Mouse (Mus musculus): ENCODE measurements around the gene Sdc3. TPM values are rescaled to one million over a fixed set of nuclear protein-coding genes. Genes with fewer than 3 reads are reported as not detected.

Sdc3 gene
- total and polyA plus RNA-seq, 3 experiments, result 0.14 to 0.30 TPM; not detected in 1

- DNase-seq (ENCODE audit: extremely low read depth), result no peak
- Histone ChIP-seq H3K4me3 (replicated peaks in 1 of 3; ENCODE audit: low read depth in 2 of 3, low read length in 2 of 3, poor library complexity in 1 of 3) (no peak overlapping the region), H3K4me1 (ENCODE audit: control insufficient read depth in 1 of 2, insufficient read depth in 2 of 2) (peaks cover 0 to 8% of the 10 kb centered on the region in 2 experiments; a peak in 2 of 4 replicates), H3K4me2 (ENCODE audit: insufficient read depth, low read depth, poor library complexity, severe bottlenecking) (no peak overlapping the region), H3K9ac (ENCODE audit: insufficient read depth, low read depth) (no peak overlapping the region), H3K79me2 (replicated peaks; ENCODE audit: control insufficient read depth, extremely low read depth, insufficient read depth, poor library complexity, severe bottlenecking) (no peaks in the 10 kb centered on the region), H3K27me3 (replicated peaks) (peaks cover 85% of the 10 kb centered on the region), H3K36me3 (replicated peaks in 1 of 2; ENCODE audit: control insufficient read depth in 1 of 2, insufficient read depth in 1 of 2, low read length in 1 of 2) (no peaks in the 10 kb centered on the region), H3K27ac (ENCODE audit: insufficient read depth, low read depth) (no peak overlapping the region), H3K9me3 (replicated peaks; ENCODE audit: low read length) (peaks cover 8% of the 10 kb centered on the region)
- in situ Hi-C loops (cut with MboI; ENCODE audit: low pct_ligation_motif_present, low pct_unique_long_range_greater_than_20kb, low sequenced_read_pairs) (no loop called here), dilution Hi-C loops (cut with MboI; ENCODE audit: extremely low pct_ligation_motif_present, extremely low pct_unique_long_range_greater_than_20kb, low sequenced_read_pairs) (no loop called here)
- TF ChIP-seq CHD2 (IDR thresholded peaks at IDR 0.05; ENCODE audit: low read length) (no peak), CTCF (conservative IDR thresholded peaks at IDR 0.05 in 1 of 2, IDR thresholded peaks at IDR 0.05 in 1 of 2; ENCODE audit: low read depth in 2 of 2, low read length in 2 of 2) (peak; percentile 14 to 53; a peak in 3 of 4 replicates)
Measured at GRCm38 (mm10) chr4:130873440-130873839, 81.1 kb downstream of the Sdc3 start.

- TF ChIP-seq RCOR1 (conservative IDR thresholded peaks at IDR 0.05; ENCODE audit: low read depth, low read length) (no peak), MAZ (IDR thresholded peaks at IDR 0.05; ENCODE audit: low read depth, low read length) (no peak), TCF12 (IDR thresholded peaks at IDR 0.05; ENCODE audit: low read depth, low read length) (no peak), SMC3 (IDR thresholded peaks at IDR 0.05; ENCODE audit: low read depth, low read length) (no peak), CHD1 (IDR thresholded peaks at IDR 0.05; ENCODE audit: low read depth, low read length) (no peak), CTCF (conservative IDR thresholded peaks at IDR 0.05 in 1 of 2, IDR thresholded peaks at IDR 0.05 in 1 of 2; ENCODE audit: low read depth in 2 of 2, low read length in 2 of 2) (no peak), ZKSCAN1 (IDR thresholded peaks at IDR 0.05; ENCODE audit: borderline replicate concordance, low read depth, low read length) (no peak), MAX (IDR thresholded peaks at IDR 0.05; ENCODE audit: low read length) (no peak), POLR2A (IDR thresholded peaks at IDR 0.05; ENCODE audit: low read depth, low read length) (no peak), ETS1 (conservative IDR thresholded peaks at IDR 0.05; ENCODE audit: low read depth, low read length) (no peak), BHLHE40 (IDR thresholded peaks at IDR 0.05; ENCODE audit: low read depth, low read length) (no peak), IRF4 (IDR thresholded peaks at IDR 0.05; ENCODE audit: low read depth, low read length) (no peak), POLR2AphosphoS2 (IDR thresholded peaks at IDR 0.05; ENCODE audit: low read depth, low read length) (no peak), HCFC1 (IDR thresholded peaks at IDR 0.05; ENCODE audit: low read depth, low read length) (no peak), E2F4 (IDR thresholded peaks at IDR 0.05; ENCODE audit: insufficient replicate concordance, low read depth, low read length) (no peak), ZNF384 (IDR thresholded peaks at IDR 0.05; ENCODE audit: low read depth, low read length) (no peak)
- dilution Hi-C loops (cut with MboI; ENCODE audit: extremely low pct_ligation_motif_present, extremely low pct_unique_long_range_greater_than_20kb, low sequenced_read_pairs), result no loop called here
Measured at GRCm38 (mm10) chr4:130874601-130875000, 82.3 kb downstream of the Sdc3 start.

More at GRCm38 (mm10) chr4:130874601-130875000, 82.3 kb downstream of the Sdc3 start:
- Histone ChIP-seq H3K9ac (ENCODE audit: insufficient read depth, low read depth) (no peak overlapping the region), H3K4me3 (replicated peaks in 1 of 3; ENCODE audit: low read depth in 2 of 3, low read length in 2 of 3, poor library complexity in 1 of 3) (no peak overlapping the region), H3K36me3 (replicated peaks in 1 of 2; ENCODE audit: control insufficient read depth in 1 of 2, insufficient read depth in 1 of 2, low read length in 1 of 2) (no peaks in the 10 kb centered on the region), H3K27ac (ENCODE audit: insufficient read depth, low read depth) (no peak overlapping the region), H3K9me3 (replicated peaks; ENCODE audit: low read length) (peaks cover 8% of the 10 kb centered on the region), H3K4me1 (ENCODE audit: control insufficient read depth in 1 of 2, insufficient read depth in 2 of 2) (peaks cover 0 to 8% of the 10 kb centered on the region in 2 experiments; a peak in 2 of 4 replicates), H3K79me2 (replicated peaks; ENCODE audit: control insufficient read depth, extremely low read depth, insufficient read depth, poor library complexity, severe bottlenecking) (no peaks in the 10 kb centered on the region), H3K4me2 (ENCODE audit: insufficient read depth, low read depth, poor library complexity, severe bottlenecking) (no peak overlapping the region), H3K27me3 (replicated peaks) (peaks cover 86% of the 10 kb centered on the region)
- no peak for DNase-seq (ENCODE audit: extremely low read depth)
- in situ Hi-C loops (cut with MboI; ENCODE audit: low pct_ligation_motif_present, low pct_unique_long_range_greater_than_20kb, low sequenced_read_pairs), result no loop called here

Other genes with a start within 250 kb of the Sdc3 start
- 18.4 and 19.6 TPM in 2 replicates for gene Nkain1, start 218.4 kb upstream of the Sdc3 start, total RNA-seq (2012; rRNA removed)
- 3.1 and 5.5 TPM in 2 replicates for gene Nkain1, start 218.4 kb upstream of the Sdc3 start, total RNA-seq (2014; rRNA removed)
- 23.1 TPM in 2 replicates for gene Nkain1, start 218.4 kb upstream of the Sdc3 start, polyA plus RNA-seq (2012; ENCODE audit: insufficient read length, low read depth)
- 35.8 and 38.0 TPM in 2 replicates for gene Pum1, start 129.2 kb upstream of the Sdc3 start, total RNA-seq (2012; rRNA removed)
- 17.1 and 17.3 TPM in 2 replicates for gene Pum1, start 129.2 kb upstream of the Sdc3 start, total RNA-seq (2014; rRNA removed)
- gene Pum1, start 129.2 kb upstream of the Sdc3 start, polyA plus RNA-seq (2012; ENCODE audit: insufficient read length, low read depth), result 36.1 and 41.0 TPM in 2 replicates
- 182 and 225 TPM in 2 replicates for gene Laptm5, start 120.6 kb downstream of the Sdc3 start, total RNA-seq (2012; rRNA removed)
- 32.3 and 41.1 TPM in 2 replicates for gene Laptm5, start 120.6 kb downstream of the Sdc3 start, total RNA-seq (2014; rRNA removed)
- gene Laptm5, start 120.6 kb downstream of the Sdc3 start, polyA plus RNA-seq (2012; ENCODE audit: insufficient read length, low read depth), result 486 and 594 TPM in 2 replicates
- gene Matn1, start 151.8 kb downstream of the Sdc3 start, total RNA-seq (2012; rRNA removed), result 1.8 and 3.5 TPM in 2 replicates
- gene Matn1, start 151.8 kb downstream of the Sdc3 start, total RNA-seq (2014; rRNA removed), result 0.30 and 0.52 TPM in 2 replicates
- 0.37 and 0.76 TPM in 2 replicates for gene Matn1, start 151.8 kb downstream of the Sdc3 start, polyA plus RNA-seq (2012; ENCODE audit: insufficient read length, low read depth)